Mouse (Mus musculus) left cerebral cortex, postnatal 4 days (tissue): ENCODE results near the gene Cab39l. TPM values are rescaled to one million over a fixed set of nuclear protein-coding genes. Genes with fewer than 3 reads are reported as not detected.
"Not testable (repeated sequence)": the region's sequence is repeated elsewhere in the genome, so short reads cannot be mapped to it uniquely, and the experiment has no call there.

Experiments used
- DNase-seq: peaks from one replicate; pipeline ENCODE4 v3.0.0-alpha.2; 2022
- intact Hi-C: fragments of 180-260 bp; cut with DNase I; formaldehyde crosslinking; loops from one replicate; pipeline ENCODE4 v1.15.1; 2025
- total RNA-seq, 2 experiments: library from RNA; stranded (reverse); gene quantifications; 2 replicates each; pipeline ENCODE4 v1.2.3; 2021

The Cab39l gene
- 10 to 100 TPM; 14.5 to 17.4 TPM for total RNA-seq

- intact Hi-C loops, result no loop called here
- DNase-seq, result peak; percentile 92
These were observed at the start of gene Cab39l, which contains the start of gene Setdb2 for GRCm38 (mm10) chr14:59440558-59441471. TSS of gene Cab39l (plus strand) at chr14:59440972. TSS of gene Setdb2 (minus strand) at chr14:59440884.

DNA sequence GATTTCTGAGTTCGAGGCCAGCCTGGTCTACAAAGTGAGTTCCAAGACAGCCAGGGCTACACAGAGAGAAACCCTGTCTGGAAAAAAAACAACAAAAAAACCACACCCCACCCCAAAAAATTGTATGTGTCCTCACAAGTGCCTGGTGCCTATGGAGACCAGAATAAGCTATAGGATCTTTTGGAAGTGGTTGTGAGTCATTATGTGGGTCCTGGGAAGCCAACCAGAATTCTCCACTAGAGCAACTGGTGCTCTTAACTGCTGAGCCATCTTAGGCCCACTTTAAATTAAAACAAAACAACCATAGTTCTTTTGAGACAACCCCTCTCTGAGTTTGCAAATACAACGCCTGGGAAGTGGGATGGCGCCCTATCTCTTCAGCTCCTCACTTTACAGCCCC, 45.5 kb upstream of the Cab39l start, which contains the start of gene Phf11c:
Gene Phf11c (minus strand): TSS at position 101 of the 400 bp plus-strand sequence.
- intact Hi-C loops, result no loop called here

GRCm38 (mm10) chr14:59396999-59397398, 43.8 kb upstream of the Cab39l start:
- no peak for DNase-seq
- intact Hi-C loops, result no loop called here

More for the DNA sequence above, 45.5 kb upstream of the Cab39l start, which contains the start of gene Phf11c:
- no peak for DNase-seq

DNA sequence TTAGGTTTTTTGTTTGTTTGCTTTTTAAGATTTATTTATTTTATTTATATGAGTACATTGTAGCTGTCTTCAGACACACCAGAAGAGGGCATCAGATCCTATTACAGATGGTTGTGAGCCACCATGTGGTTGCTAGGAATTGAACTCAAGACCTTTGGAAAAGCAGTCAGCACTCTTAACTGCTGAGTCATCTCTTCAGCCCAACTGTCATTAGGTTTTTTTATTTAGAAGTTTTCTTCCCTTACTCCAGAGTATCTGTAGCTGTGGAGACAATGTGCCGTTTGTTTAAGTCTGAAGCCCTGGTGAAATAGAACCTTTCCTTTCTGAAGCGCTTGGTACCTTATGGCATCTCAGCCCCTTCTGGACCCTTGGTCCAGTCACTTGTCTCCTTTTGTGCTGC, 25.8 kb upstream of the Cab39l start:
- DNase-seq, intact Hi-C loops: not testable (repeated sequence)

- DNase-seq, result no peak
- intact Hi-C loops, result no loop called here
These were observed 22.6 kb upstream of the Cab39l start for GRCm38 (mm10) chr14:59418171-59418570.

- intact Hi-C loops, result no loop called here
These were observed 17.7 kb upstream of the Cab39l start for GRCm38 (mm10) chr14:59422912-59423663.

GRCm38 (mm10) chr14:59430556-59430955, 10.2 kb upstream of the Cab39l start:
- intact Hi-C loops, result no loop called here
- DNase-seq, result no peak

More at GRCm38 (mm10) chr14:59422912-59423663, 17.7 kb upstream of the Cab39l start:
- DNase-seq, result no peak

GRCm38 (mm10) chr14:59433902-59434301, 6.9 kb upstream of the Cab39l start:
- intact Hi-C loops, result no loop called here
- no peak for DNase-seq

DNA sequence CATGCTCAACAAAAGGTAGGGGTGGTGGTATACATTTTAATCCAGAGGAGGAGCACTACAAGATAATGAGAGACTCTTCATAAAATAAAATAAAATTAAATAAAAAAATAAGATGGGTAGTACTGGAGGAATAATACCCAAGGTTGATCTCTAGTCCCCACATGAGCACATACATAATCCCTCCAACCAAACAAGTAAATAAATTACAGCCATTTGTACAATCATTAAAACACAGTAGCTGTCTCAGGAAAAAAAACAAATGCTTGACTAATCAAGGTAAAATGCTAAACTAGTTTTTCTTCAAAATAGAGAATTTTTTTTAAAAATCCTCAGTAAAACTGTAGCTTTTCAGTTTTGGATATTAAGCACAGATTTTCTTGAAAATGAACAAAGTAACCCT, 5.6 kb upstream of the Cab39l start:
- intact Hi-C loops, result no loop called here
- no peak for DNase-seq

GRCm38 (mm10) chr14:59437398-59437797, 3.4 kb upstream of the Cab39l start:
- intact Hi-C loops, result no loop called here

DNA sequence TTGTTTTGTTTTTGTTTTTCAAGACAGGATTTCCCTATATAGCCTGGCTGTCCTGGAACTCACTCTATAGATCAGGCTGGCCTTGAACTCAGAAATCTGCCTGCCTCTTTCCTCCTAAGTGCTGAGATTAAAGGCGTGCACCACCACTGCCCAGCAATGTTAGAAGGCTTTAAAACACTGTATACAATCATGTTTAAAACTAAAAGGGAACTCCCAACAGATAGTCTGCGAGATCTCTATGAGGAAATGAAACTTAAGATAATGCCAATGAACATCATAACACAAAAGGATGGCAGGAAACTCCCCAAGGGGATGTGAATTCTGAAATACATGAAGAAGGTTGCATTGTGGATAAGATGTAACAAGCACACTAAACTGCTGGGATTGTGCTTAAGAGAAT, 2.3 kb upstream of the Cab39l start:
- no peak for DNase-seq
- intact Hi-C loops, result no loop called here

More at GRCm38 (mm10) chr14:59437398-59437797, 3.4 kb upstream of the Cab39l start:
- DNase-seq, result no peak

- no peak for DNase-seq
- intact Hi-C loops, result no loop called here
These were observed 733 bp upstream of the Cab39l start for GRCm38 (mm10) chr14:59440039-59440438.

GRCm38 (mm10) chr14:59441472-59441805, 667 bp downstream of the Cab39l start:
- intact Hi-C loops, result no loop called here
- no peak for DNase-seq

DNA sequence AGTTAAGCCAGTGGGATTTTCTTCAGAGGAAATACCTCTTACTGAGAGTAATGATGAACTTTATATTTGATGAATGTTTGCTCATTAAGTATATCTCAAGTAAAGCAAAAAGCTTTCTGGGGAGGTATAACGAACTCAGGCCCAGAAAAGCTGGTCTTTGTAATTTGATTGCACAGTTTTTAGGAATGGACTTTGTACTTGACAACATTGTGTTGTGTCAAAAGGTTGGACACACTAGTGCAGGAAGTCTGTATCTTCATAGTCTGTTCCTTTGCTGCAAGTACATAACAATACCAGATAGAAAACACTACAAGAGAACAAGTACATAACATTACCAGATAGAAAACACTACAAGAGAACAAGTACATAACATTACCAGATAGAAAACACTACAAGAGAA, 4.6 kb downstream of the Cab39l start:
- intact Hi-C loops, result no loop called here
- DNase-seq, result no peak

GRCm38 (mm10) chr14:59447981-59448380, 7.2 kb downstream of the Cab39l start:
- intact Hi-C loops, result no loop called here
- no peak for DNase-seq

DNA sequence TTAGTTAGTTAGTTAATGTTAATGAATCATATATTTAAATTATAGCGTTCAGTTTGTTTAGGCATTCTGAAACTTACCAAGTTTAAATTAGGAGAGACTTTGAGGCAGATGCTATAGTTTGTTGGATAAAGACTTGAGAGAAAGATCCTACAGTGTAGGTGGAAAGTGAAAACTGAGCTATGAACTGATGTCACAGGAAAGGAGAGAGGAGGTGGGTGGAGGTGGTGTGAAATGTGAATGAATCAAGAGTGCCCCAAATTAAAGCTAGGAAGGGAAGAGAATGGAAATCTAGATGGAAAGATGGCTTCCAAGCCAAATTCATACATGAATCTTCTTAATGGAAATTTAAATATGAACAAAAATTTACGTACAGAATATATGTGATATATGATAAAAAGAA, 25.7 kb downstream of the Cab39l start:
- intact Hi-C loops, result no loop called here
- no peak for DNase-seq

DNA sequence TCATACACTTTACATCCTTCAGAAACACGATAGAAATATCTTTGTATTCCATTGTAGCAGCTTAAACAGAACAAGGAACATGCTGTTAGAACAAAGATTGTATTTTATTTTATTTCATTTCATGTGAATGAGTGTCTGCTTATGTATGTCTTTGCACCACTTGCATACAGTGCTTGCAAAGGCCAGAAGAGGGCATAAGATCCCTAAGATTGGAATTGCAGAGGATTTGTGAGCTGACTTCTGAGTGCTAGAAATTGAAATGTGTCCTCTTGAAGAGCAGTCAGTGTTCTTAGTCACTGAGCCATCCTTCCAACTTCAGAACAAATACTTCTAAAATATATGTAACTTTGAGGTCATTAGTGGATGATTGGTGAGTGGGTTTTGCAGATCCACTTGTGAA, 27.0 kb downstream of the Cab39l start:
- intact Hi-C loops, result no loop called here
- no peak for DNase-seq

GRCm38 (mm10) chr14:59470781-59471180, 30.0 kb downstream of the Cab39l start:
- intact Hi-C loops, result no loop called here

DNA sequence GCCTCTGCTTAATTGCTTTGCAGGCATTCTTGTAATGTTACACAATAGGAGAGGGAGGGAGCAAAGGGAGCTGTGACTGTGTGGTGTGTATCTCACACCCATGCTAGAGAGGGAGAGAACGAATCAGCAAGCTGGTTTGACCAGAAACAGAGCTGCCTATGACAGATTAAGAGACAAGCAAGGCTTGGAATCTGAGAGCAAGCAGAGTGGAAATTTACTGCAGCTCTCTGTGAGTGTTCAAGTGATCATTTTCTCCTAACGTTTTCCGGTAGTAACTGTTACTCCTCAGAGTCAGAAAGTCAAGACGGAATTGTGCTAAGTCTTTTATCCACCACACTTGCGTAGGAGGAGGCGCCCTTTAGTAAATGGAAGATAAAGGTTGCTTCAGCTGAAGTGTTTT, 37.9 kb downstream of the Cab39l start:
- no peak for DNase-seq

More at GRCm38 (mm10) chr14:59470781-59471180, 30.0 kb downstream of the Cab39l start:
- DNase-seq, result no peak

DNA sequence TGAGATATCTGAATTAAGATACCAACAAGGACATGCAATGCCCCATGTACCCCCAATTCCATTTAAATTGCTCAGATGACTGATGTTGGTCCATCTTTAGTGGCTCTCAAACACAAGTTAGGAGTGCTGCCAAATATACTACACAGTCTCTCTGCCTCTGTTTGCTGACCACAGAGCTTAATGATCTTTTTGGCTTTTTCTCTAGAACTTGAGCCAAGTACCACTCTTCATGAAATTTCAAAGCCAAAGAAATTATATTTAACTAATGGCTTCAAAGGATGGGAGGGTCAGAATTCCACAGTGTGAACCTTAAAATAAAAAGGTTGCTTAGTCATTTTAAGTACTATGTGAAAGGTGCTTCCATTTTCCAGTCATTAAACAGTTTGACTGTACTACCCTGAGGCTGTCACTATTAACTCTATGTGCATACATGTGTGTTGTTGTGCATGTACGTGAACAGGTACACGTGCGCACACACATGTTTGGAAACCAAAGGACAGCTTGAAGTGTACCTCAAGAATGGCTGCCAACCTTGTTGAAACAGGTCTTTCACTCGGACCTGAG, 44.6 kb downstream of the Cab39l start:
- intact Hi-C loops, result no loop called here
- no peak for DNase-seq

More for the DNA sequence above, 37.9 kb downstream of the Cab39l start:
- intact Hi-C loops, result no loop called here

DNA sequence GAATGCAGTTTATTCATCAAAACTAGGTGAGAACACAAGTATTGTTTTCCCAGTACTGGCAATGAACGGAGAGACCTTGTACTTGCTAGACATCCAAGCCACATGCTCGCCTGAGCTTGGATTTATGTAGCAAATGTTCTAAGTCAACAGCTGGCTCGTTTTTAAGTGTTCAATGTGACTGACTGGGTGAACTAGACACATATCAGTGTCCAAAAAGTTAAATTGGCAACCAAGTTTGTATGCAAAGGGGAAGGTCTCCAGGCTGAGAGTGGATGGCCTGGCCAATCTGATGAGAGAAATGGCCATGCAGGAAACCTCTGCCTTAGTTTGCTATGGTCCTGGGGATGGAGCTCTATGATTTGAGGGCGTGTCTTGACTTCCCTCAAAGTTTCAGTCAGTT, 51.6 kb downstream of the Cab39l start:
- no peak for DNase-seq
- intact Hi-C loops, result no loop called here
